Mouse (Mus musculus): Measurements from ENCODE around the gene Tal1.

Tal1 gene

DNA sequence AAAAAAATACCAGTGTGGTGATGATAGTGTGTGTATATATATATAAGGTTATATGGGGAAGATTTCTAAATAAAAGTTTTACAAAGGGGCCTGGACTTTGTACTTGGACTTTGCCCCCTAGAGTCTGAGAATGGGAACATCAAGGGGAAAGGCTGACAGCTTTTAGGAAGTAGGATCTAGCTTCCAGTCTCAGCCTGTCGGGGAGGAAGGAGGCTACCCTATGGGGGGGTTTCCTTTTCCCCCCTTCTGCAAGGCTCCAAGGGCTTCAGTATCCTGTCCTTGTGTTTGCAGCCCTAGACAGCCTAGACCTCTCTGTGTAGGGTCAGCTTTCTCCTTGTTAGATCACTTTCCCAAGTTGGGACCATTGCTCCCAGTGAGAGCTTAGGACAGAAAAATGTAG lies 15.4 kb downstream of the Tal1 start:
- DNase-seq (ENCODE audit: low spot score), result no peak

DNA sequence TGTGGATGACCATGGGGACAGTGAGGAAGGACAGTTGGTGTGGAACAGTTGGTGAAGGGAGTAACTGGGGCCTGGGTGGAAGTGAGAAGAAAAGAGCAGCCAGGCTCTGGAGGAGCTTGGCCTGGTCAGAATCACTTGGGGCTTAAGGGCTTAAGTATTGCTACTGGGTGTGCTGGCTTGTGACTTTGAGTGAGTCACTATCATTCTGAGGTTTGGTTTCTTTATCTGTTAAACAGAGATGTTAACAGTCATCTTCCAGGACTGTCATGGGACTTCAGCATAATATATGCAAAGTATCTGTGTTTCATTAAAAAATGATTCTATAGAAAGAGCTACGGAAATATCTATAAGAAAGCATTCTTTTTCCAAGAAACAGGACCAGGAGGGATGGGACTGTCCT lies 18.6 kb downstream of the Tal1 start:
- no peak for DNase-seq (ENCODE audit: low spot score)

DNA sequence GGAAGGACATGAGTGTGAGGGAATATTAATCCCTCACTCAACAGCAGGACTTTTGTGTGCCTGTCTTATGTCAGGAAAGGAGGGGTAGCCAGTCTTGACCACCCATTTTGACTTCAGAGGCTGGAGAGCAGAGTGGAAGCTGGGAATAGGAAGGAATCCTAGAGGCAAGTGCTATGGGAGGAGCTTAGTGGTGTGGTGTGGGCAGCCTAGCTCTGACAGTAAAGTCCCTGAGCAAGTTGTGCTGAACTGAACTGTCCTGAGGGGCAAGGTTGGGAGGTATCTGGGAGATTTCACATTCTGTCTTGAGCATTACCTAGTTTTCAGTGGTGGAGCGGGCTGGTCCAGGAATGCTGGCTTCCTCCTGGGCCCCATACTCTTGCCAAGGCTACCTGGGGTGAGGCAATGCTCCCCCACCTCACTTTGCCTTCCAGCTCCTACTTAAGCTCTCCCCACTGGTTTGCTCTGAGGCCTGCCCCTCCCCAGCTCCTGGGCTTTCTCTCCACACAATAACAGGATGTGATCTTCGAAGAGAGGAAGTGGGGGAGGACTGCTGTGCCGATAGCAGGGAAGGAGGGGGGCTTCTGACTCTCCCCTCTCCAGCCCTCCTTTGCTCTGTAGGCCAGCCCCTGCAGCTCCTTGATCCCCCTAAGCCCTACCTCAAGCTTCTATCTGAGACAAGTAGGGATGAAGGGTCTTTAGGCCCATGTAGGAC lies 19.1 kb downstream of the Tal1 start:
- no peak for DNase-seq (ENCODE audit: low spot score)

DNA sequence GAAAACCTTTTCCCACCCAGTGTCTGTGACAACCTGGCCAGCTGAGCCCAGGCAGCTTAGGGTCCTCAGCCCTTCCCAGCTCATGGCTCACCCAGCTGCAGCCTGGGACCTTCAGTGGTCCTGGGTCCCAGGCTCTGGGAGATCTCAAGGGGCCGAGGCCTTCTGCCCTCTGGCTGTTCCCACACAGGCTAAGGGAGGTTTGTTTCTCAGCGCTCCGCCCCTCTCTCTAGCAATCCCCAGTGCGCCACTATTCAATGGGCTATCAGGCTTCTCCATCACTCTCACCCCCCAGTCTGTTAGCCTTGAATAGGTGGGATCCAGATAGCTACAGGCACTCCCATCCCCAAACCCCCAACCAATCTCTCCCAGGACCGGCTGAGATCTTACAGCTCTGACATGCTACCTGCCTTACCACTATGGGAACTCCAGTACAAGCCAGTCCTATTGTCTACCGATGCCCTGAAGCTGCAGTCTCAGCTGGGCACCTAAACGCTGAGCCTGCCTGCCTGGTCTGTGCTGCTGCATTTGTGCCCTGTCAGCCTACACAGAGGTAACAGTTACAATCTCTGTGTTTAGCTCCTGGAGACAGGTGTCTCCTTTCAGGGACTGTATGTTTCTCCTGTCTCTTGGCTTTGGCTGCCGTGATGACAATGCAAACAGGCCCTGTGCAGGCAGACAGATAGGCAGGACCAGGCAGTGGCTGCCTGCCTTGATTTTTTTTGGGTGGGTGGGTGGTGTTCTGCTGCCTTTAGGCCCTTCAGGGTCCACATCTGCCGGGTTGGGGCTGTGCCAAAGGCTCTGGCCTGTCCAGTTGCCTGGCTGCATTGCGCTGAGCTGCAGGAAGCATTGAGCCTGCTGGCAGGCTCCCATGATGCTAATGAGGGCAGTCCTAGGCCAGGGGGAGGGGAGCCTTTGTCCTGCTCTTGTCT lies 22.9 kb downstream of the Tal1 start:
- DNase-seq (ENCODE audit: low spot score), result no peak

DNA sequence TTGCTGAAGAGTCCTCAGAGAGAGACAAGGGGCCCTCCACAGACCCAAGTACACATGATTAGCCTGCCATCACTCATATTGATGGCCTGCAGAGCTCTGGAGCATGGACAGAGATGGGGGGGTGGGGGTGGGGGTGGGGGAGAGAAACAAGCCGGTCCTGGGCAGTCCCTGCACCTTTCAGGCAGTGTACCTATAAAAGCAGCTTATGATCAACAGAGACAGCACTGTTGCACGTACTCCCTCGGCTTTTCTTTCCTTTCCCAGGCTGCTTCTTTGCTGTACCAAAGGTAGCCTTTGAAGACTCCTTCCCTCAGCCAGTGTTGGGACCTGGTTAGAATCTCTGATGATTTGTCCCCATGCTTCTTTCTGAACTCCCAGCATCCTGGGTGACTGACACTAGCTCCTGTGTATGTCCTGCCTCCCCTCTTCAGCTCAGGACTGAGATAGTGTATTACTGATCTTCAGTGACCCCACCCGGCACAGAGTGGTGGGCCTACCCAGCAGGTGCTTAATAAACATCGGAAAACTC lies 23.7 kb downstream of the Tal1 start:
- DNase-seq (ENCODE audit: low spot score), result no peak

DNA sequence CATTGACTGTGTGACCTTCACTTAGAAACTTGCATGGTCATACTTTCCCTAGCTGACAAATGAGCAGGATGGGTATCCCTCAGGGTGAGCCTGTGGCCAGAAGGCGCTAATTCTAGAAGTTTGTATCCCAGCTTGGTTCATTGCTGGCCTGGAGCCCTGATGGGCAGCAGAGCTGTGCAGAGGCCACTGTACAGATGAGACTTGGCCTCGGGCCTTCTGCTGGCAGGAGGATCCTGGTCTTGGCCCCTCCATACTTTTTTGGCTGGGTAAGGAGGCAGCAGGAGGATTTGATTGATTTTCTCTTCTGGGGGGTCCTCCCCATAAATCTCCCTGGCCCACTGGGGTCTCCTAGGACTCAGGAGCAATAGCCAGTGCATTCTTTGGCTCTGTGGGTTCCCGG lies 26.8 kb downstream of the Tal1 start:
- DNase-seq (ENCODE audit: low spot score), result no peak

DNA sequence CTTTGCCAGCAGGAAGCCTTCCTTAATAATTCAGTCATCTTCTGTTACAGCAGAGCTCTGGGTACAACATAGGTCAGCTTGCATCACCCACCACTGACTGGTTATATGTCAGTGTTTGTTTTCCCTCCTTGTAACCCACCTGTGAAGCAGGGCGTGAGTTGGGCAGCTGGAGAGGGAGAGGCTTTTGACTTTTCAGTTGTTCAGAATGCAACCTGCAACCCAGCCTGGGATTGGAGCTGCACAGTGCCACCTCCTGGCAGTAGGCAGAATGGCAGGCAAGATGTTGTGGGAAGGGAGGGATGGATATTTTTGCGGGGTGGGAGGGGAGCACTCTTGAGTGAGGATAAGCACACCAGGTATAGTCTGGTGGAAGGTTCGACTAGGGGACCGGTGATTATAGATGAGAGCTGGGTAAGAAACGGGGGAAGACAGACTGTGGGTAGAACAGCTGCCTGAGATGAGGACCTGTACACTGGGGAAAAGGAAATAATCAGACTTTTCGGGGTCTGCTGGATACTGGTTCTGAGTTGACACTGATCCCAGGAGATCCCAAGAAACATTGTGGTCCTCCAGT lies 29.4 kb downstream of the Tal1 start:
- no peak for DNase-seq (ENCODE audit: low spot score)

DNA sequence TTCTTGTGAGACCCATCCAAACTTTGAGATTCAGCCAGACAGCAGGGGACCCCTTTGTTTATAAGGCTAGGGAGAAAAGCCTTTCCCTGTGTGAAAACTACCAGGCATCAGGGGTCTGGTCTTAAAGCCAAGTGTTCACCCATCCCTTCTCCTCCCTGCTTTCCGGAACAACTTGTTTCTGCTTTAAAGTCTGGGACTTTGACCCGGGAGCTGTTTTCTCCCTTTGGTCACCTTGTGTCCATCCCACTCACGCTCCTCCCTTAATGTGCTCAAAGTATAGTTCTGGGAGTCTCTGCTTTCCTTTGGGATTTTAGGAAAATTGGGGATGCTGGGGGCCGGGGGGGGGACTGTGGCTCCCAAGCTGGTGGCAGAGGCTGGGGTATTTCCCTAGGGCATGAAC lies 30.0 kb downstream of the Tal1 start:
- no peak for DNase-seq (ENCODE audit: low spot score)

DNA sequence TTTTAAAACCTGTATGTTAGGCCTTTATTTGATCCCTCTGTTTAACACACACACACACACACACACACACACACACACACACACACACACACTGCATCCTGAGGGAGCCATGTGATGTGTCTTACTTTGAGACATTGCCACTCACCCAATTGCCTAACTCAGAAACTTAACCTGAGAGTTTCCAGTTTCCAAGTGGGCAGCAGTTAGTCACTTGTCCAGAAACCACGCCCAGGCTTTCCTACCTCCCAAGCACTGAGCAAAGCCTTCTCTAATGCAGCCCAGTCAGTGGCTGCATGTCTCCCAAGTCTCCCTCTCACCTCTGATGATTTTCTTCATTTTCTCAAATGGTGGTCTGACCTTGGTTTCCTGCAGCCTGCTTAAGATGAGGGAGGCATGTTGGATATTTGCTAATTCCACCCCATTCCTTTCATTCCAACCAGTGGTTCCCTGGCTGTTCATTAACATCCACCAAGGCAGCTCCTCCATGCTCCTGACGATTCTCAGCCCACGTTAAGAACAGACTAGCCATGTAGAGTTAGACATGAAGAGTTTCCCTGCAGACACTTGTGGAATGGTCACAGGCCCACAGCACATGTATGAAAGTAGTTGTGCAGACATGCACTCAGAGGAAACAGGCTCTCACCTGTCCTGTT lies 30.7 kb downstream of the Tal1 start:
- DNase-seq (ENCODE audit: low spot score), result no peak

DNA sequence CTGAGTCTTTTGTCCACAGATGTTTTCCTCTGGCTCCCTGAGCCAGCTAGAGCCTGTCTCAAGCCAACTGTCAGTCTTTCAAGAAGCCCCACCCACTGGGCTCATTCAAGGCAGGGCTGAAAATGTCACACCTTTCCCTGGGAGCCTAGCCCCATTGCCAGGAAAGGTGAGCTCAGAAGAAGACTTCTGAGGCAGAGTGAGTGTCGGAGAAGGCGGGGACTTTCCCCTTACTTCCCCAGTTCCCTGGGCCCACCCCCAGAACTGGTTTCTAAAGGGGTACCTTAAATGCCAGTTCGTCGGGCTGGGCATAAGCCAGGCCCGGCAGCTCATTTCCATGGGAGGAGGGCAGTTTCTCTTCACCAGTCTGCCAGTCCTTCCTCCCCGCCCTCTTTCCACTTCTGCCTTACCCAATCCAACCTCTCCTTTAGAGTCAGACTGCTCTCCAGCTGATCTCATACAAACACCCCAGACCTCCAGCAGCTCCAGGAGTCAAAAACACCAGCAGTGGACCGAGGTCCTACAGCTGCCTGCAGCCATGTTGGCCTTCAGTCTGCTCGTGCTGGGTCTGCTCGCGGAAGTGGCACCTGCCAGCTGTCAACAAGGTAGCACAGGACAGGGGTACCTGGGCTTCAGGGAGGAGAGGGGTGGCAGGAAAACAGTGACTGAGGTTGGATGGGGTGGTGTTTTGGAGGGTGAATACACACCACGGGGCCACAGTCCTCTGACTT lies 32.5 kb downstream of the Tal1 start, which contains the start of gene Pdzk1ip1:
Gene Pdzk1ip1, plus strand, starts transcription at position 98 of the 728 bp plus-strand sequence.
- DNase-seq (ENCODE audit: low spot score), result no peak

DNA sequence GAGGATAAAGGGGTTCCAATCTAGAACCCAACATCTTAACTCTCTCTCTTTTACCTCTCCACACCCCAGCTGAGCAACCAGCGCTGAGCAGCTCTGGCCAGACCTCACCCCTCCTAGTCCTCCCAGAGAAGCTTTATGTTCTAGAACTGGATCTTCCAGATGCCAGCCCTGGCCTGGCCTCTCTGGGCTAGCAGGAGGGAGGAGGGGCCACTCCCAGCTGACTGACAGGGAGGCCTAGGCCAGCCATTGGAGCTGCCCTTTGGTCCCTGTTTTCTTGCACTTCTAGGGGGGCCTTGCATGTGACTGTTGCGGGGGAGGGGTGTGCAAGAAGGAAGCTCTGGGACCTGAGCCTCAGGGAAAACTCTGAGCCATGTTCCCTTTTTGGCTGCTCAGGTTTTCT lies 34.4 kb downstream of the Tal1 start:
- no peak for DNase-seq (ENCODE audit: low spot score)

DNA sequence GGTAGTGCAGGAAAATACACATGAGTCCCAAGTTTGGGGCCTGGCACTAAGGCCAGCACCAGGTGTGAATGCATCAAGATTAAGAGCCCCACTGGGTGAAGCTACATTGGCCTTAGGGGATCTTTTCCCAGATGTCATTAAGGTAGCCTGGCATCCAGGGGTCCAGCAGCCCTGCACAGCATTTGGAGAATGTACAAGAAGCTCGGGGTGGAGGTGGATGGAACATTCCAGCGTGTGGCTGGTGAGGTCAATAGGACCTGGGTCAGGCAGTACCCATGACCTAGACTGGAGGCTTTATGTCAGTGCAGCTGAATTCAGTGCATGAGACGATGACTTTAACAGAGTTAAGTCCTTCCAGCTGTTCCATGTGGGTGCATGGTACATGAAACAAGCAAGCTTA lies 35.6 kb downstream of the Tal1 start:
- no peak for DNase-seq (ENCODE audit: low spot score)

DNA sequence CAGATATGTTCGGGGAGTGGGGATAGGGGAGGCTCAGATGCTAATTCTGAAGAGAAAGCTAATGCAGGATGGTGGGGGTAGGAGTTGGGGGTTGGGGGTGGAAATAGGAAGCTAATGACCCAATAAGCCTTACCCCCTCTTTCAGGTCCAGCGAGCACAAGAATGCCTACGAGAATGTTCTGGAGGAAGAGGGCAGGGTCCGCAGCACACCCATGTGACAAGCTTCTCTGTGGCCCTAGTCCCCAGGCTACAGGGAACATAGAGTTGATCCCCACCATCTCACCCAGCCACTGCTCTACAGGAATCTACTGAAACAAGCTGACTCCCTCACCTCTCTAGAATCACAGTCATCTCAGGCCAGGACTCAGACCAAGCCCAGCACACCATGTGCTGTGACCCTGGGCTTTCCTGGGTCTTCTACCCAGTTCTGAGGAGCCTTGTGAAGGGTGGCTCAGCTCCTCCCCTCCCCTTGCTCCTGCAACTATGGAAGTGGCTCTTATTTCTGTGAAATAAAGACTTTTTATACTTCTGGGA lies 37.2 kb downstream of the Tal1 start:
- DNase-seq (ENCODE audit: low spot score), result no peak

DNA sequence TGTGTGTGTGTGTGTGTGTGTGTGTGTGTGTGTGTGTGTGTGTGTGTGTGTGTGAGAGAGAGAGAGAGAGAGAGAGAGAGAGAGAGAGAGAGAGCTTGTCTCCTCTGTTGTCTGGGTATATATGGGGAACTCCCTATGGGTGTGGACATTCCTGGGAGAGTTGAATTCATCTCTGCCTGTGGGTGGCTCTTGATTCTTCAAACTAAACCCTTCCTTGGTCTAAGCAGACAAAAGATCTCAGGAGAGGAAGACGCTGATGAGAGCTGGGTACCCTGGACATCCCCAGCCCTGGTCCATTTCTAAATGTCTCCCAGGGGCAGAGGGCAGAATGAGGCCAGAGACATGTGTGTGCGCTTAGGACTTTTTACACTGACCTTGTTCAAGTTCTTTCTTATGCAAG lies 37.8 kb downstream of the Tal1 start:
- no peak for DNase-seq (ENCODE audit: low spot score)

DNA sequence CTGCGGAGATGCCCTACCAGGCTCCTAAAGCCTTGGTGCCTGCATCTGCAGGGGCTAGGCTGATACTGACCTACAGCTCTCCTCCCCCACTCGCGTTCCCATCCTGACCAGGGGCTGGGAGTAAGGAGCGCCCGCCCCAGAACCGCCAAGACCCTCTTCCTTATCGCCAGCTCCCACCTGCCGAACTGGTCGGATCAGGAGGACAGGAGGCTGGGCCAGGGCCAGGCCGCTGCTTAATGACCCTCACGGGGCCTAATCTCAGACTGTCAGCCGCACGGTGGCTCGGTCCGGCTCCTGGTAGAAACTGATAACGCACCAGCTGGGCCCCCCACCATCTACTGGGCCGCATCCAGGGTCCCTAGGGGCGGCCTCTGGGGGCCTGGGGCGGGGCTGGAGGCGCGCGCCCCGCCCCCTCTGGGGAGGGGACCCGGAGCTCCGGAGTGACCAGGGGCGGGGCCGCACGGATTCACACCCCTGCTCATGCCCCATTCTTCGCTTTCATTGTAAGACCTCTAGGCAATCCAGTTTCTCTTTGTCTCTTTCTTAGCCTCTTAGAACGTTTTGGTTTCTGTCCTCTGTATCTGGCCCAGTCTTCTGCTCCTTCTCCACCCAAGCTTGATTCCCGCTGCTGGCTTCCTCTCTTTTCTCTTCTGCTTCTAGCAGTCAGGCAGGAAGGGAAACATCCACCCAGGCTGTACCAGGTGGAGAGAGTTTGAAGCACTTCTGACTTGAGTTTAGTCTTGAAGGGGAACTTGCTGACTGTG lies 39.6 kb downstream of the Tal1 start:
- no peak for DNase-seq (ENCODE audit: low spot score)

DNA sequence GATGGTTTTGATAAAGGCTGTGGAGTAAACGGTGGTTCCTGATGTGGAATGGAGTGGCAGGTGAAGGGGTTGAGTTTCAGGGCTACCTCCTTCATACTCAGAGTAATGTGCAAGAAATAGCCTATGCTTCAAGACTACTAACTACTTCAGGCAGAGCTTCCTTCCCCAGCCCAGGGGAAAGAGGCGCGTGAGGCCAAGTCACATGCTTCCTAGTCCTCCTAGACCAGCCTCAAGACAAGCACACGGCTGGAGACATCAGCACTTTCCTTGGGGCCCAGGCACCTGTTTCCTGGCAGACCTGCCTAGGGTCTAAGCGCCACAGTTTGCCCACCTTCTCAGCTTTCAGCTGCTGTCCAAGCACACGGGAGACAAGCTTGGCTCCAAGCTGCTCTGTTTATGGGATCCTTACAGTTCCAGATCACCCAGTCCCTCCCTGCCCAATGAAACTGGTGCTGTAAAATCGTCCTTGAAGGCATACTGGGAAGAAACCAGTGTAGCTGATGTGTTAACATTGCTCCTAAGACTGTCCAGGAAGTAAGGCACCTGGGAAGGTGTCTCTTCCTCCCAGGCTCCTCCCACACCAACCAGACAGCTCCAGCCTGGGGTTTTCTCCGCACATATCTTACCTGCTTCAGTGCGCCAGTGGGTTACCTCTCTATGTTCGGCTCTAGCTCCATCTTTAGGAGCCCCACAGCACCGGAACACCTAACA lies 40.4 kb downstream of the Tal1 start:
- no peak for DNase-seq (ENCODE audit: low spot score)

DNA sequence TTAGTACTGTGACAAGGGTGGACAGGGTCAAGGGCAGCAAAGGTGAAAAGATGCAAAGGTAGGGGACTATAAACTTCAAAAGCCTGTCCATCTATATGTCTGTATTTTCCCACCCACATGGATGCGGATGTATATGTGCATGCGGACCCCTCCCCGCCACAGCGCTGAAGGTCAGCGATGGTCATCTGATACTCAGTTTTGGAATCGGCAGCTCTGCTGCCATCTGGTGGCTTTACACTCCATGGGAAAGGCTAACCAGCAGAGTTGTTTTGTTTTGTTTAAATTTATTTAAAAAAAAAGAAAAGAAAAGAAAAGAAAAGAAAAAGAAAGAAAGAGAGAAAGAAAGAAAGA lies 40.9 kb downstream of the Tal1 start:
- DNase-seq (ENCODE audit: low spot score), result no peak

DNA sequence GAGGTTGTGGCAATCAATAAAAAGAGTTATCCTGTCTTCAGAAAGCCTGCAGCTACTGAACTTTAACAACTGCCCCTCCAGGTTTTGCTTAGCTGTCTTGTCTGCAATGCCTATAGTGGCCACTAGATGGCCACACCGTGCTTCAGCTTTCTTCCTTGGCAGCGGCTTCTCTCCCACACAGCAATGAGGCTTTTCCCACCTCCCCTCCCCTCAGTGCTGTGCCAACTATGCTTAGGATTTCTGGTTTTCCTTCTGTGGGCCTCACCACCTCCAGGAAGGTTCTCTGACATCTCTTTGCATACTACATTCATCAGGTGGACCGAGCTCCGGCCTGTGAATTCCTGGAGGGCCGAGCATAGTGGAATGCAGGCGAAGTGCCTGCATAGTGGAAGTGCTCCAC lies 45.5 kb downstream of the Tal1 start:
- DNase-seq (ENCODE audit: low spot score), result no peak

DNA sequence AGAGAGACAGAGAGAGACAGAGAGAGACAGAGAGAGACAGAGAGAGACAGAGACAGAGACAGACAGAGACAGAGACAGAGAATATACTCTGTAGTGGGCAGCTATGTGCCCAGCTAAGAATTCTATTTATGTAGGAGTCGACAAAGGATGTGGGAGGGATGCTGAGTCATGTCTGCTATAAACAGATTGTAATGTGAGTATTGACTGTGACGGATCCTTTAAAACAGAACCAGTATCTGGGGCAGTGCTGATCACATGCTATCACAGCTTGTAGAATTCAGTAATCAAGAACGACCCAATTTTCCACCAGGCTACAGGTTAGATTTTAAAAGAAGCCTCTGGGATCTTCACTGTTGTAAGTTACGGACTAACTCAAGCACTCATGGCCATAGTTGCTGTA lies 47.3 kb downstream of the Tal1 start:
- DNase-seq (ENCODE audit: low spot score), result no peak

DNA sequence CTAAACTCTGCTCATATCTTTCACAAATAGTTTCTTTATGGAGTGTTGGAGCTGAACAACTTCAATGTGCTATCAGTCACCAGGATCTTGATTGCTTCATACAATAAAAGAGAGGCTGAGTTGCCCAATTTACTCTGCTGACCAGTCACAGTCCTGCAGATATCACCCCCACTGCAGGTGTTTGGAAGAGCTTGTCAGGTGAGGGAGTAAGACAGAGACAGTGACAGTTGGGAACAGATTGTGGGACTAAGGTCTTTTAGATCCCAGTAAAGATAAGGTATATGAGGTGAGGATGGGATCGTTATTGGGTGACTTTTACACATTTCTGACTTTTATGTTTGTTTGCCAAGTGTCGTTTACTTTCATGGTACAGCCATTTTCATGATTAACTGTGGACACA lies 54.9 kb downstream of the Tal1 start:
- DNase-seq (ENCODE audit: low spot score), result no peak
